Mouse (Mus musculus): Measurements from ENCODE around the gene Fmod.

Fmod gene

GRCm38 (mm10) chr1:134096264-134096934 is 59.3 kb downstream of the Fmod start:
- DNase-seq (ENCODE audit: low read depth), result peak; percentile 90

GRCm38 (mm10) chr1:134097080-134097855 is 60.2 kb downstream of the Fmod start:
- no peak for DNase-seq (ENCODE audit: low read depth)
